7 mouse cellular contexts compared by ENCODE assay signal in the genomic region with DNA sequence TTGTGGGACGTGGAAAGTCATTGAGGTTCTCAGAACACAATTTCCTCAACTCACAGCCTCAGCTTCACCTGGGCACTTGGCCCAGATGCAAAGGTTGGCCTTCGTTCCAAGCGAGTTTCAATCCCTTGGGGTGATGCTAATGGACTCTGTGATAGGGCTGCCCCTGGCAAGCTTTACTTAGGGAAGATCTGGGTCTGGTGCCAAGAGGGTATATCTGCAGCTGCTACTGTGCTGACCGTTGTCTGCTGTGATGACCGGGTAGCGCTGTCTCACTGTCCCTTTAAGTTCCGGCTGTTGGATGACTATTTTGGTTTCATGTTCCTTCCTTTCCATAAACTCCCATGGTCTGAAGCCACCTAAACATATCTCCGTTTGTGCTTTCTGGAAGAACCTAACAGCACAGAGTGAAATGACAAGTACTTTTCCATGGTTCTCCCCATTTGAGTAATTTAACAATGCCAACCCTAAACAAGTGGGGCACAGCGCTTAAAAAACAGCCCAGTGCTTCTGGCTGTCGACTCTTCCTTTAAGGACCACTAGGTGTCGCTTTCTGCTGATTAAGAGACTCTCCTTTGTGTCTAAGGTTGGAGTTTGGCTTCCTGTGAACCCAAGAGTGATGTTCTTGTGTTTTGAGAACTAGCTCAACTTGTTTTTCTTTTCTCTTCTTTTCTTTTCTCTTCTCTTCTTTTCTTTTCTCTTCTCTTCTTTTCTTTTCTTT. TPM values are rescaled to one million over a fixed set of nuclear protein-coding genes. Genes with fewer than 3 reads are reported as not detected.
A peak's percentile ranks its signal among the peaks of the same experiment; 100 is the strongest.
DNase-seq lines count a peak whose midpoint lies in the region; ATAC-seq and TF ChIP-seq lines count a peak whose summit lies in the region.

No protein-coding gene starts in this region.

- TF ChIP-seq EP300 in liver, embryonic 14.5 days (IDR thresholded peaks at IDR 0.05; ENCODE audit: low read depth), result no peak

- TF ChIP-seq CTCF in E14TG2a.4 (conservative IDR thresholded peaks at IDR 0.05; ENCODE audit: low read length), result peak; percentile 77
- peak; percentile 73 for TF ChIP-seq CTCF in liver, embryonic 14.5 days (IDR thresholded peaks at IDR 0.05; ENCODE audit: low read depth)

- no peak overlapping the region for H3K9ac ChIP-seq in liver, embryonic 14.5 days (replicated peaks)

- H3K4me2 ChIP-seq in liver, embryonic 14.5 days (ENCODE audit: low read depth), result no peak overlapping the region

- H3K4me1 ChIP-seq in E14TG2a.4 (replicated peaks; ENCODE audit: low read depth, low read length), result no peaks in the 10 kb centered on the region
- H3K4me1 ChIP-seq in liver, embryonic 14.5 days (replicated peaks; ENCODE audit: control insufficient read depth in 2 of 2, insufficient read depth in 2 of 2, low read length in 1 of 2), result no peaks in the 10 kb centered on the region

- H3K9me3 ChIP-seq in E14TG2a.4 (ENCODE audit: low read length), result no peaks in the 10 kb centered on the region
- no peaks in the 10 kb centered on the region for H3K9me3 ChIP-seq in liver, embryonic 14.5 days (ENCODE audit: control insufficient read depth, low read length)

- H3K27ac ChIP-seq in liver, embryonic 14.5 days, result no peak overlapping the region

- ATAC-seq in liver, embryonic 14.5 days (ENCODE audit: insufficient read depth), result no peak

- no peaks in the 10 kb centered on the region for H3K27me3 ChIP-seq in E14TG2a.4 (ENCODE audit: insufficient read depth, low read length)
- no peaks in the 10 kb centered on the region for H3K27me3 ChIP-seq in liver, embryonic 14.5 days (ENCODE audit: control insufficient read depth, insufficient read depth, low read length)

- DNase-seq in B cell, adult 2 months, result peak; percentile 36 to 44
- DNase-seq in cerebellum, adult 11-12 months, result peak; percentile 9
- peak; percentile 71 for DNase-seq in forelimb bud, embryonic 11.5 days (ENCODE audit: low read depth, low spot score)
- DNase-seq in kidney, adult 9 months, result peak; percentile 71
- peak; percentile 7 to 23 (median 20) for DNase-seq in liver, embryonic 14.5 days (ENCODE audit: low read depth in 3 of 3, low spot score in 3 of 3)
- peak; percentile 23 for DNase-seq in retina, adult 2 months (ENCODE audit: low read depth, low spot score)

- 40% methylated on average over 11 of the region's 11 CpGs for WGBS in liver, embryonic 14.5 days (ENCODE audit: insufficient replicate concordance)

- no peaks in the 10 kb centered on the region for H3K36me3 ChIP-seq in E14TG2a.4 (ENCODE audit: insufficient read depth, low read length)
- H3K36me3 ChIP-seq in liver, embryonic 14.5 days (replicated peaks; ENCODE audit: control insufficient read depth, insufficient read depth, low read depth), result no peaks in the 10 kb centered on the region

- H3K4me3 ChIP-seq in E14TG2a.4 (replicated peaks; ENCODE audit: low read length), result no peak overlapping the region
- H3K4me3 ChIP-seq in liver, embryonic 14.5 days (ENCODE audit: insufficient read depth in 1 of 2, low read depth in 2 of 2, low read length in 2 of 2), result no peak overlapping the region

RNA-seq across cellular contexts. Expression of a gene that starts 48.3 kb away (rescaled TPM):
- polyA plus RNA-seq in liver, embryonic 14.5 days (2012; rRNA removed), result 23.7 and 25.3 TPM in 2 replicates
- polyA plus RNA-seq in liver, embryonic 14.5 days (2014; fragmentation: Nextera tagmentation; extraction: Ambion mirVana), result 30.5 and 32.6 TPM in 2 replicates

Comparison
In these comparisons a context has a peak if more than half of its experiments do, and no peak if none do; other contexts are left out.
1. DNase-seq: peak in every context shown above with its lines; median percentile 71 in forelimb bud, embryonic 11.5 days; 71 in kidney, adult 9 months; 40 in B cell, adult 2 months; 23 in retina, adult 2 months; 20 in liver, embryonic 14.5 days; 9 in cerebellum, adult 11-12 months.